Mouse (Mus musculus) spleen, postnatal 14 days (tissue): ENCODE data around the gene Foxn2.
"Not testable (repeated sequence)": the region's sequence is repeated elsewhere in the genome, so short reads cannot be mapped to it uniquely, and the experiment has no call there.

ENCODE experiments used
- DNase-seq, 2 experiments: peaks; one replicate each; pipeline ENCODE4 v3.0.0; 2021 to 2022; ENCODE audit warnings: low spot score in 2 of 2

Gene Foxn2

GRCm38 (mm10) chr17:88441432-88442174 is 1.1 kb downstream of the Foxn2 start:
- peak; percentile 25 to 41 for DNase-seq

- DNase-seq = no peak
Observed at GRCm38 (mm10) chr17:88442661-88443060, 2.1 kb downstream of the Foxn2 start.

- no peak for DNase-seq
Observed at GRCm38 (mm10) chr17:88443186-88443585, 2.7 kb downstream of the Foxn2 start.

- no peak for DNase-seq
Observed at GRCm38 (mm10) chr17:88458079-88458478, 17.6 kb downstream of the Foxn2 start.

GRCm38 (mm10) chr17:88459516-88459915 is 19.0 kb downstream of the Foxn2 start:
- no peak for DNase-seq

- no peak for DNase-seq
Observed at GRCm38 (mm10) chr17:88459916-88460901, 19.7 kb downstream of the Foxn2 start.

GRCm38 (mm10) chr17:88462658-88463057 is 22.1 kb downstream of the Foxn2 start:
- DNase-seq = no peak

GRCm38 (mm10) chr17:88466591-88466990 is 26.1 kb downstream of the Foxn2 start:
- no peak for DNase-seq

GRCm38 (mm10) chr17:88467696-88468095 is 27.2 kb downstream of the Foxn2 start:
- no peak for DNase-seq

- not testable (repeated sequence) for DNase-seq
Observed at GRCm38 (mm10) chr17:88468655-88469398, 28.3 kb downstream of the Foxn2 start.

GRCm38 (mm10) chr17:88473766-88474165 is 33.3 kb downstream of the Foxn2 start:
- DNase-seq = no peak

GRCm38 (mm10) chr17:88477165-88477564 is 36.7 kb downstream of the Foxn2 start:
- no peak for DNase-seq

GRCm38 (mm10) chr17:88477699-88478098 is 37.2 kb downstream of the Foxn2 start:
- DNase-seq = no peak

GRCm38 (mm10) chr17:88479040-88479439 is 38.5 kb downstream of the Foxn2 start:
- DNase-seq = no peak

GRCm38 (mm10) chr17:88480369-88480768 is 39.9 kb downstream of the Foxn2 start:
- no peak for DNase-seq

- DNase-seq = no peak
Observed at GRCm38 (mm10) chr17:88481062-88481461, 40.6 kb downstream of the Foxn2 start.

- DNase-seq = no peak
Observed at GRCm38 (mm10) chr17:88481587-88481986, 41.1 kb downstream of the Foxn2 start.

GRCm38 (mm10) chr17:88484539-88484938 is 44.0 kb downstream of the Foxn2 start:
- no peak for DNase-seq

GRCm38 (mm10) chr17:88484951-88485350 is 44.4 kb downstream of the Foxn2 start:
- DNase-seq = no peak

- no peak for DNase-seq
Observed at GRCm38 (mm10) chr17:88490546-88490945, 50.0 kb downstream of the Foxn2 start.

- no peak for DNase-seq
Observed at GRCm38 (mm10) chr17:88491366-88492106, 51.0 kb downstream of the Foxn2 start.
